ENCODE assay signal across 9 mouse cellular contexts in the genomic region with DNA sequence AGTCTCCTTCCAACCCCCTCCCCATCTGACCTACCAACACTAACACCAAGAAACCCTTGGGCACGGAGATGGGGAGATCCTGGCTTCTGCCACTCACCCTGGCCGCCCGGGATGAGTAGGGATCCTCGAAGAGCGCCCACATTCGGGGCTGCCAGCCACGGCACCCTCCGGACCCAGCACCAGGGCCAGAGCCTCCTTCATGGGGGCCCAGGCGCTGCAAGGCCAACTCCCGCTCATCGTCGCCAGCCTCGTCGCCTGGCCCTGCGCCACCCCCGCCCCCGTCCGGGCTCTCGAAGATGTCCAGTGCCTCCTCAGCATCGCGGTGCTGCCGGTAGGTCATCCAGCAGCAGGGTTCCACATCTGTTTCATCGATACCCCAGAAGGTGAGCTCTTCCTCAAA. TPM values are rescaled to one million over a fixed set of nuclear protein-coding genes. Genes with fewer than 3 reads are reported as not detected.
DNase-seq lines count a peak whose midpoint lies in the region; ATAC-seq and TF ChIP-seq lines count a peak whose summit lies in the region.
"Had no signal": no experiment of that assay in that cellular context is flagged by ENCODE, and none has a peak within 500 bp of the region (broad histone marks: within the 10 kb centered on the region; RNA-seq: fewer than 3 reads in every experiment).

No protein-coding gene starts in this region.

- H3K4me2 ChIP-seq in intestine, postnatal 0 days (replicated peaks; ENCODE audit: low read depth), result peak overlapping the region; percentile 64
- H3K4me2 ChIP-seq in stomach, postnatal 0 days (replicated peaks; ENCODE audit: low read depth), result peak overlapping the region; percentile 83

- peak; percentile 38 for DNase-seq in gastrocnemius, postnatal 10 days
- no peak for DNase-seq in gastrocnemius, adult 18-20 months (ENCODE audit: low spot score)
- DNase-seq in right cerebral cortex, postnatal 14 days, result peak; percentile 47
- DNase-seq in right cerebral cortex, postnatal 36 days (ENCODE audit: low spot score in 2 of 2), result no peak
- DNase-seq in stomach, postnatal 0 days (ENCODE audit: low spot score), result no peak
- DNase-seq in ovary, postnatal 14 days (ENCODE audit: low spot score), result no peak
- no peak for DNase-seq in urinary bladder, adult 18-20 months (ENCODE audit: low spot score in 2 of 2)

- H3K27me3 ChIP-seq in intestine, postnatal 0 days (replicated peaks; ENCODE audit: control insufficient read depth, insufficient read depth, low read length), result peaks cover 77% of the 10 kb centered on the region
- peaks cover 40% of the 10 kb centered on the region; the same call in 1 of the 2 replicates for H3K27me3 ChIP-seq in stomach, postnatal 0 days (ENCODE audit: control insufficient read depth, insufficient read depth, low read length)

- TF ChIP-seq CTCF in intestine, postnatal 0 days (IDR thresholded peaks at IDR 0.05; ENCODE audit: low read depth), result no peak
- no peak for TF ChIP-seq CTCF in stomach, postnatal 0 days (IDR thresholded peaks at IDR 0.05; ENCODE audit: low read depth)

- H3K36me3 ChIP-seq in intestine, postnatal 0 days (ENCODE audit: control insufficient read depth, insufficient read depth), result no peaks in the 10 kb centered on the region
- no peaks in the 10 kb centered on the region for H3K36me3 ChIP-seq in stomach, postnatal 0 days (ENCODE audit: control insufficient read depth, insufficient read depth, low read length)

- H3K27ac ChIP-seq in intestine, postnatal 0 days (ENCODE audit: low read depth, low read length), result no peak overlapping the region
- H3K27ac ChIP-seq in stomach, postnatal 0 days (replicated peaks), result no peak overlapping the region
- H3K27ac ChIP-seq: liver, embryonic 14.5 days had no signal

- H3K4me3 ChIP-seq in intestine, postnatal 0 days (ENCODE audit: low read depth, low read length), result peak overlapping the region; percentile 38
- H3K4me3 ChIP-seq in stomach, postnatal 0 days (ENCODE audit: low read depth, low read length), result peak overlapping the region; percentile 48; the same call in 1 of the 2 replicates

- no peaks in the 10 kb centered on the region for H3K4me1 ChIP-seq in intestine, postnatal 0 days (replicated peaks; ENCODE audit: control insufficient read depth, insufficient read depth, low read length)
- peaks cover 3% of the 10 kb centered on the region; the same call in 1 of the 2 replicates for H3K4me1 ChIP-seq in stomach, postnatal 0 days (replicated peaks; ENCODE audit: control insufficient read depth, insufficient read depth)

- TF ChIP-seq EP300 in stomach, postnatal 0 days (optimal IDR thresholded peaks at IDR 0.05), result no peak

- WGBS in intestine, postnatal 0 days, result 2% methylated on average over 23 of the region's 23 CpGs
- WGBS in stomach, postnatal 0 days, result 8% methylated on average over 23 of the region's 23 CpGs

- ATAC-seq in intestine, postnatal 0 days, result no peak
- no peak for ATAC-seq in stomach, postnatal 0 days (ENCODE audit: low FRiP score, low TSS enrichment)

- H3K9ac ChIP-seq in intestine, postnatal 0 days (ENCODE audit: low read depth, low read length), result no peak overlapping the region
- no peak overlapping the region for H3K9ac ChIP-seq in stomach, postnatal 0 days (ENCODE audit: low read length)
- H3K9ac ChIP-seq: liver, embryonic 14.5 days had no signal

- no peaks in the 10 kb centered on the region for H3K9me3 ChIP-seq in intestine, postnatal 0 days (ENCODE audit: control insufficient read depth)
- H3K9me3 ChIP-seq in stomach, postnatal 0 days (ENCODE audit: control insufficient read depth, low read length), result no peaks in the 10 kb centered on the region

RNA-seq across cellular contexts. Expression of a gene that starts 1.2 kb away (rescaled TPM):
- total RNA-seq in gastrocnemius, postnatal 10 days (2021), result 10 to 100 TPM; 53.2 to 59.6 TPM
- 10 to 100 TPM; 53.1 to 95.8 TPM for total RNA-seq in gastrocnemius, adult 18-20 months (2021)
- 0.07 TPM in 2 replicates for polyA plus RNA-seq in intestine, postnatal 0 days (2015; fragmentation: Nextera tagmentation; extraction: Ambion mirVana)
- 0.12 and 0.17 TPM in 2 replicates for polyA plus RNA-seq in stomach, postnatal 0 days (2015; fragmentation: Nextera tagmentation; extraction: Ambion mirVana)
- polyA plus RNA-seq: liver, embryonic 14.5 days had no signal

RNA-seq across cellular contexts. Expression of a gene that starts 59.7 kb away (rescaled TPM):
- total RNA-seq in gastrocnemius, postnatal 10 days (2021), result under 1 TPM; 0.94 to 0.95 TPM
- 1 to 10 TPM; 1.0 to 2.3 TPM for total RNA-seq in gastrocnemius, adult 18-20 months (2021)
- polyA plus RNA-seq in intestine, postnatal 0 days (2015; fragmentation: Nextera tagmentation; extraction: Ambion mirVana), result 1.7 and 2.2 TPM in 2 replicates
- polyA plus RNA-seq in stomach, postnatal 0 days (2015; fragmentation: Nextera tagmentation; extraction: Ambion mirVana), result 1.7 and 2.1 TPM in 2 replicates

Comparison
In these comparisons a context has a peak if more than half of its experiments do, and no peak if none do; other contexts are left out.
1. DNase-seq: peak in gastrocnemius, postnatal 10 days (single experiment) and right cerebral cortex, postnatal 14 days (single experiment); none in gastrocnemius, adult 18-20 months (single experiment), right cerebral cortex, postnatal 36 days (0 of 2), stomach, postnatal 0 days (single experiment), ovary, postnatal 14 days (single experiment) and urinary bladder, adult 18-20 months (0 of 2).